Mouse (Mus musculus) myocyte (in vitro differentiated cells): ENCODE data around the gene Gzmk.

Experiments used
- CEBPB ChIP-seq: IDR thresholded peaks from 2 replicates; pipeline ENCODE4 v1.6.1; 2011; ENCODE audit warnings: mild to moderate bottlenecking, moderate library complexity; ENCODE audit not compliant: poor library complexity, insufficient read depth, severe bottlenecking
- MAX ChIP-seq: IDR thresholded peaks from one replicate; pipeline ENCODE4 v1.6.1; 2011; ENCODE audit warnings: low read depth, mild to moderate bottlenecking, control low read depth
- MYOD1 ChIP-seq, 3 experiments: IDR thresholded peaks; one replicate each; pipeline ENCODE4 v1.6.1; 2011; ENCODE audit warnings: control low read depth in 2 of 3, low read depth in 2 of 3, mild to moderate bottlenecking in 2 of 3, moderate library complexity in 1 of 3; ENCODE audit not compliant: insufficient read length in 2 of 3, control insufficient read depth in 1 of 3
- POLR2A ChIP-seq: IDR thresholded peaks from one replicate; pipeline ENCODE4 v1.6.1; 2011; ENCODE audit warnings: low read depth, mild to moderate bottlenecking, control low read depth, moderate library complexity; ENCODE audit not compliant: insufficient read length
- POLR2AphosphoS2 ChIP-seq: IDR thresholded peaks from one replicate; pipeline ENCODE4 v1.6.1; 2011; ENCODE audit warnings: low read depth, control low read depth; ENCODE audit not compliant: insufficient read length
- TCF3 ChIP-seq: IDR thresholded peaks from one replicate; pipeline ENCODE4 v1.6.1; 2011; ENCODE audit warnings: low read depth, control low read depth; ENCODE audit not compliant: insufficient read length
- USF1 ChIP-seq: IDR thresholded peaks from one replicate; pipeline ENCODE4 v1.6.1; 2011; ENCODE audit warnings: low read depth, mild to moderate bottlenecking, control low read depth, moderate library complexity

DNA sequence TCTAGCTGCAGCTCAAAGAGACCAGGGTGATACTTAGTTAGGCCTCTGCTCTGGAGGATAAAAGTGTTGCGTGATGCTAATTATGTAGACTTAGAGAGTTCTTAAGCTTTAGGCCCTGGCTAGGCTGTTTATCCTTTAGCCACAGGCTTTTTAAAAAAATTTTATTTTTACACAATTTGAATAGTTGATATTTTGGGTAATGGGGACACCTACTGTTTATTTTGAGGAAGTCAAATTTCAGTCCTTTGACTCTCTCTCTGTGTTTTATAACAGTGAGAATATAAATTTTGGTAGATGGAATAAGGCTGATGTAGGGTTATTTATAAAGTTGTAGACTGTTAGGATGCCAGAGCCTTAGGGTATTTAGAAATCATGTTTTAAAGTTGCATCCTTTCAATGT, 86.1 kb downstream of the Gzmk start:
- TF ChIP-seq POLR2A (no peak), CEBPB (no peak), MAX (no peak), TCF3 (no peak), POLR2AphosphoS2 (no peak), MYOD1 (IDR thresholded peaks at IDR 0.05; ENCODE audit: control insufficient read depth in 1 of 3, insufficient read length in 2 of 3, low read depth in 2 of 3) (no peak), USF1 (no peak)
